Mouse (Mus musculus): ENCODE results near the gene Igdcc4. TPM values are rescaled to one million over a fixed set of nuclear protein-coding genes. Genes with fewer than 3 reads are reported as not detected.

Igdcc4 gene
- polyA plus RNA-seq, 1 experiment from 2014 or later, result 27.3 TPM

DNA sequence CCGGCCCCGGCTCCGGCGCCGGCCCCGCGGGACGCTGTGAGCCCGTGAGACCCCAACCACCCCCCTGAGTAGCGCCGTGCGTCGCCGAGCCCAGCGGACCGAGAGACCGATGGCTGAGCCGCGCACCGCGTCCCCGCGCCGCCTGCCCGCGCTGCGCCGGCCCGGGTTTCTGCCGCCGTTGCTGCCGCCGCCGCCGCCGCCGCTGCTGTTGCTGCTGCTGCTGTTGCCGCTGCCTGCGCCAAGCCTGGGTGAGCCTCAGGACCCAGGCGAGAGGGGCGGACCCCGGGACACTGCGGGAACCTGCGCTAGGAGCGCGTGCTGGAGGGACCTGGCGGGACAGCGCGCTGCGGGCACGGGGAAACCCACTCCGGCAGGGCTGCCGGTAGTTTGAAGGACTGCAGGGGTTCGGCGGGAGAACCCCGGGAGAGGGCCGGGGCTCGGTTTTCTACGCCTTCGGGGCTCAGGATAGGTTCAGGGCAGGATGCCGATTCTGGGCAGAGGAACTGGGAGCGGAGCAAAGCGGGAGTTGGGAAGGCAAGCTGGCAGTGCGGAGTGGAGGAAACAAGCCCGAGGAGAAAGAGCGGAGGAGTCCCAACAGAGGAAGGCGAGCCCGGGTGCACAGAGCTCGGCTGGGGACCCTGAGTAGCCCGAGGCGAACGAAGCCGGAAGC is 40.2 kb downstream of the Igdcc4 start:
- H3K36me3 ChIP-seq, result no peaks in the 10 kb centered on the region
- peak overlapping the region; percentile 69 for H3K4me3 ChIP-seq (replicated peaks)
- H3K27ac ChIP-seq, result peak overlapping the region; percentile 75
- peak overlapping the region; percentile 33; the same call in 1 of the 2 replicates for H3K9ac ChIP-seq
- no peaks in the 10 kb centered on the region for H3K9me3 ChIP-seq
- peaks cover 15% of the 10 kb centered on the region for H3K4me1 ChIP-seq
- peak overlapping the region; percentile 93 for H3K4me2 ChIP-seq
- peak; percentile 58; the same call in 1 of the 2 replicates for ATAC-seq (ENCODE audit: insufficient read depth, low FRiP score, low read depth)
- 0 out of 2 replicates have a peak, but pooled peaks cover 9% of the 10 kb centered on the region for H3K27me3 ChIP-seq (replicated peaks)
- WGBS, result under 1% methylated on average over 63 of the region's 73 CpGs

DNA sequence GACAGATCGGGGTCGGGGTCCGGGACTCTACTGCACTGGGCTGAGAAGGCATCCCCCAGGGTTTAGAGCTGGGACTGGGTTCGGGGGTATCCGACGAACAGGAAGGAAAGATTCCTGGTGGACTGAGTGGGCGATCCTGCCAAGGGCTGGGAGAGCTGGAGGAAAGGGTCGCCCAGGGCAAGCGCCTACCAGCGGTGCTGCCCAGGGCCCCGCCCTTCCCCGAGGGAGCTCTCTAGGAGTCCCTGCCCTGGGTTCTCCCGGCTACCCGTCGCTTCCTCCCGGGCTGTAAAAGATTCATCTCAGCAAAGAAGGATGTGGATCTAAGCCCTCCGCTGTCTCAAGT is 40.7 kb downstream of the Igdcc4 start:
- Histone ChIP-seq H3K9ac (peak overlapping the region; percentile 33; the same call in 1 of the 2 replicates), H3K4me2 (peak overlapping the region; percentile 93), H3K4me1 (peaks cover 15% of the 10 kb centered on the region), H3K27me3 (replicated peaks) (0 out of 2 replicates have a peak, but pooled peaks cover 9% of the 10 kb centered on the region), H3K27ac (peak overlapping the region; percentile 75; the same call in 1 of the 2 replicates), H3K4me3 (replicated peaks) (peak overlapping the region; percentile 69), H3K36me3 (no peaks in the 10 kb centered on the region), H3K9me3 (no peaks in the 10 kb centered on the region)
- ATAC-seq (ENCODE audit: insufficient read depth, low FRiP score, low read depth), result peak; percentile 56; the same call in 1 of the 2 replicates
- under 1% methylated on average over 17 of the region's 17 CpGs for WGBS

DNA sequence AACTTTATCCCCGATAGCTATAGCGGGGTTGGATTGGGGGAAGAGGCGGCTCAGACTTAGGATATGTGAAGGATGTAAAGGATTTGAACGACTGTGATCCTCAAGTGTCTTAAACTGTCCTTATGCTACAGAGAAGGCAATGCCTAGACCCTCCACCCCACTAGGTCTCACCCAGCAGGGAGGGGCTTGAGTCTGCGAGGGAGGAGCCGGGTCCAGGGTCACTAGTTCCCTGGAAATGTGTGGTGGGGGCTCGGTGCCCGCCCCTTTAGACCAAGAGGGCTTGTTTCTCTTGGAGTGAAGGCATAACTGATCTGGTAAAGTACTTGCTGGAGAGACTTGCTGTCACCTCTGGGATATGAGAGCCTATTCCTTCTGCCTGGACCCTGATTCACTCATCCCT is 41.1 kb downstream of the Igdcc4 start:
- Histone ChIP-seq H3K9ac (no peak overlapping the region), H3K9me3 (no peaks in the 10 kb centered on the region), H3K4me3 (replicated peaks) (peak overlapping the region; percentile 69), H3K4me1 (peaks cover 15% of the 10 kb centered on the region), H3K27ac (no peak overlapping the region), H3K27me3 (replicated peaks) (0 out of 2 replicates have a peak, but pooled peaks cover 9% of the 10 kb centered on the region), H3K4me2 (peak overlapping the region; percentile 93), H3K36me3 (no peaks in the 10 kb centered on the region)
- WGBS, result under 1% methylated on average over 8 of the region's 8 CpGs
- no peak for ATAC-seq (ENCODE audit: insufficient read depth, low FRiP score, low read depth)

DNA sequence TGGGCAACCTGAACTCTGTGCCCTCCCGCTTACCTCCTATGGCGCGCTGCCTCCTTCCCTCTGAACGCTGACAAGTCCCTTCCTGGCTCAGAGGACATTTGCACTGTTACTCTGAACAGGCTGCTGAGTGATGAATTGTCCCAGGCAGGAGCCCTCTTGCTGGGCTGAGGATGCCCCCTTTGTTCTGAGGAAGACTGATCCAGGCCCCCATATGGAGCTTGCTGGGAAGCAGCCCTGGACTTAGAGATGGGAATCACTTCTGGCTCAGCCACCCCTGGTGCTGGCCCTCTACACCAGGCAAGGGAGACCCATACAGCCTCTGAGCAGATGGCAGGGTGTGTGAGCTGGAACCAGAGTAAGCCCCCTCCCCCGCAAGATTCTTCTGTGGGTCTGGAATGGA is 44.7 kb downstream of the Igdcc4 start:
- Histone ChIP-seq H3K36me3 (no peaks in the 10 kb centered on the region), H3K4me2 (no peak overlapping the region), H3K4me3 (replicated peaks) (no peak overlapping the region), H3K27ac (no peak overlapping the region), H3K27me3 (replicated peaks) (0 out of 2 replicates have a peak, but pooled peaks cover 3% of the 10 kb centered on the region), H3K4me1 (peaks cover 8% of the 10 kb centered on the region), H3K9ac (no peak overlapping the region), H3K9me3 (no peaks in the 10 kb centered on the region)
- ATAC-seq (ENCODE audit: insufficient read depth, low FRiP score, low read depth), result no peak
- 79% methylated on average over 5 of the region's 5 CpGs for WGBS

DNA sequence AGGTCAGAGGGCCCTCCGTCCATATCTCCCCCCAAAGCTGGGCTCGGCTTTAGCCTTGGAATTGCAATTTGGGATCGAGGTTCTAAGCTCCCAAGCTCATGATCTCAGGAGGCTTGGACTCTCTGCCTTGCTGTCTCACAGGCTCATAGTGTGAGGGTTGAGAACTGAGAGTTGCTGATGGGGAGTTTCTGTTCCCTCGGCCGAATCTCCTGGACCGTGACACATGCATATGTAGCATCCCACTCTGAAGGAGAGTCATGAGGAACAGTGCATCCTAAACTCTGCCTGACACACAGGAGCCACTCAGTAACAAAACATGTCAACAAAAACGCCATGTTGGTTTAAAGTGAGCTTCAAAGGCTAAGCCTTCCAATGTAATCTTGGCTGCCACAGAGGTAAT is 47.2 kb downstream of the Igdcc4 start:
- no peak overlapping the region for H3K27ac ChIP-seq
- H3K4me2 ChIP-seq, result no peak overlapping the region
- 0 out of 2 replicates have a peak, but pooled peaks cover 3% of the 10 kb centered on the region for H3K4me1 ChIP-seq
- no peaks in the 10 kb centered on the region for H3K27me3 ChIP-seq (replicated peaks)
- WGBS, result 83% methylated on average over 7 of the region's 7 CpGs
- no peak overlapping the region for H3K9ac ChIP-seq
- H3K4me3 ChIP-seq (replicated peaks), result no peak overlapping the region
- no peaks in the 10 kb centered on the region for H3K9me3 ChIP-seq
- ATAC-seq (ENCODE audit: insufficient read depth, low FRiP score, low read depth), result no peak
- H3K36me3 ChIP-seq, result no peaks in the 10 kb centered on the region

DNA sequence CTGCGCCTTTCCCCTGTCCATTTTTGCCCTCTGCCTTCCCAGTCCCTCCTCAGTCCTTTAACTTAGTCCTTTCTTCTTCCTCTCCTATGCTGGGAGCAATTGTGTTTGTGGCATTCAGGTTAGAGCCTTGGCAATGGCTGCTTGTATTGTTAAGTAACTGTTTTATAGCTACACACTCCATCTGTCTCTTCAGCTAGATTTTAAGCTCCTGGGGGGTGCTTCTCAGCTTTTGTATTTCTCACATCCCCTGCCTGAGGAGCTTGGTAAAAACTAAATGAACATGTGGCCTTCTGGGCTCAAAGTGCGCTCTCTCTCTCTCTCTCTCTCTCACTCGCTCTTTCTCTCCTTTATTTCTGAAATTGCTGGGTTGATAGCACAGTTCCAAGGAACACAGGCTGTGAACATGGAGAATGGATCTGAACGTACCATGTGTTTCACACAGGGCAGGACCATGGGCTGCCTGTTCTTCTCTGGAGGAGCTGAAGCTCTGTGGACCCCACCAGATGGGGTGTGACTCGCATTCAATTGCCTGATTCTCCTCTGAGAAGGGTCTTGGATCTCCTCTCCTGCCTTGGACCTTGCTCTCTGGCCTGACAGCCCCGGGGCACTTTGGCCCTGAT is 51.5 kb downstream of the Igdcc4 start:
- no peak for ATAC-seq (ENCODE audit: insufficient read depth, low FRiP score, low read depth)
- no peaks in the 10 kb centered on the region for H3K27me3 ChIP-seq (replicated peaks)
- H3K9ac ChIP-seq, result no peak overlapping the region
- peaks cover 13% of the 10 kb centered on the region; the same call in 1 of the 2 replicates for H3K4me1 ChIP-seq
- no peaks in the 10 kb centered on the region for H3K9me3 ChIP-seq
- no peak overlapping the region for H3K4me3 ChIP-seq (replicated peaks)
- no peak overlapping the region for H3K4me2 ChIP-seq
- no peaks in the 10 kb centered on the region for H3K36me3 ChIP-seq
- H3K27ac ChIP-seq, result peak overlapping the region; percentile 19
- 54% methylated on average over 6 of the region's 6 CpGs for WGBS

DNA sequence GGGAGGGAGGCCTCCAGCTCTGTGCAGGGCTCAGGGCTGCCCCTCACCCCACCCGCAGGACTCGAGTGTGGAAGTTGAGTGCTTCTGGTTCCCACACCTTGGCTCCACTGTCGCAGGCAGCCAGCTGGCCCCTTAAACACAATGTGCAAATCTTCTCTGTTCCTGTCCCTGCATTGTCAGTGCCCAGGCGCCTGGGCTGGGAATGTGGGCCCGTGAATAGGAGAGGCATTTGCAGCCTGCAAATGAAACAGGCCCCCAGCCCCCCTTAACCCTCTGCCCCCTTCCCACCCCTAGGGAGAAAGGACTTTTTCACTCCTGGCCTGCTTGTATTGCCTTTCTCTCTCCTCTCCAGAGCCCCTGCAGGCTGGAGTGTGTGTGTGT is 52.0 kb downstream of the Igdcc4 start:
- H3K36me3 ChIP-seq, result no peaks in the 10 kb centered on the region
- H3K27me3 ChIP-seq (replicated peaks), result no peaks in the 10 kb centered on the region
- H3K4me2 ChIP-seq, result no peak overlapping the region
- peak overlapping the region; percentile 19 for H3K27ac ChIP-seq
- ATAC-seq (ENCODE audit: insufficient read depth, low FRiP score, low read depth), result no peak
- H3K4me3 ChIP-seq (replicated peaks), result no peak overlapping the region
- H3K9me3 ChIP-seq, result no peaks in the 10 kb centered on the region
- no peak overlapping the region for H3K9ac ChIP-seq
- peaks cover 13% of the 10 kb centered on the region; the same call in 1 of the 2 replicates for H3K4me1 ChIP-seq
- 24% methylated on average over 5 of the region's 5 CpGs for WGBS

DNA sequence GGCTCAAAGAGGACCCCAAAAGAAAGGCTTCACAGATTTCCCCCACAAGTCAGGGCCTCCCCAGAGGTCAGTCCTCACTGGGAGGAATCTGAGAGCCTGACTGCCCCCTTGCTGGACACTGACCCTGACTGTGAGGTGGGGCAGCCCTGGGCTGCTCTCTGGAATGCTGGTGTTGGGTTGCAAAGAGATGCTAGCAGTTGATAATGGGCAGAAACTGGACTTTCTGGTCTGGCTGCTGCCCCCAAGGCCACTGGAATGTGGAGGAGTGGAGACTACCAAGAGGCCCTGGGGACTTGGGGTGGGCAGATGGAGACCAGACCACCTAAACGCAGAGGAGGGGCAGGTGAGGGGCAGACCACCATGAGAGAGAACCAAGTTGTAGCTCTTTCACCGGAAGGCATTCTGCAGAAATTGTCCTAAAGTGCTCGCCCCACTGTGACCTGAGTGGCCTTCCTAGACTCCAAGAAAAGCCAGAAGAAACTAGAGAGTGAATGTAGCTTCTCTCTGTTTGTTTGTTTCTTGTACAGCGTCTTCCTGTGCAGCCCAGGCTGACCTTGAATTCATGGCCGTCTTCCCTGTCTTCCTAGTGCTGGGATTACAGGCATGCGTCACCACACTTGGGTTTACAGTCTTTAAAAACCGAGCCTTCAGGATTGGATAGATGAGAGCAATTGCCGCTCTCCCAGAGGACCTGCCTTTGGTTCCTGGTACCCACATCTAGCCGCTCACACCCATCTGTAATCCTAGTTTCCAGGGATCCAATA is 53.6 kb downstream of the Igdcc4 start:
- H3K27ac ChIP-seq, result peak overlapping the region; percentile 40; the same call in 1 of the 2 replicates
- peaks cover 13% of the 10 kb centered on the region; the same call in 1 of the 2 replicates for H3K4me1 ChIP-seq
- H3K9me3 ChIP-seq, result no peaks in the 10 kb centered on the region
- WGBS, result 52% methylated on average over 9 of the region's 9 CpGs
- no peaks in the 10 kb centered on the region for H3K27me3 ChIP-seq (replicated peaks)
- no peak overlapping the region for H3K9ac ChIP-seq
- H3K36me3 ChIP-seq, result no peaks in the 10 kb centered on the region
- H3K4me2 ChIP-seq, result peak overlapping the region; percentile 3; the same call in 1 of the 2 replicates
- ATAC-seq (ENCODE audit: insufficient read depth, low FRiP score, low read depth), result peak; percentile 40; the same call in 1 of the 2 replicates
- no peak overlapping the region for H3K4me3 ChIP-seq (replicated peaks)

DNA sequence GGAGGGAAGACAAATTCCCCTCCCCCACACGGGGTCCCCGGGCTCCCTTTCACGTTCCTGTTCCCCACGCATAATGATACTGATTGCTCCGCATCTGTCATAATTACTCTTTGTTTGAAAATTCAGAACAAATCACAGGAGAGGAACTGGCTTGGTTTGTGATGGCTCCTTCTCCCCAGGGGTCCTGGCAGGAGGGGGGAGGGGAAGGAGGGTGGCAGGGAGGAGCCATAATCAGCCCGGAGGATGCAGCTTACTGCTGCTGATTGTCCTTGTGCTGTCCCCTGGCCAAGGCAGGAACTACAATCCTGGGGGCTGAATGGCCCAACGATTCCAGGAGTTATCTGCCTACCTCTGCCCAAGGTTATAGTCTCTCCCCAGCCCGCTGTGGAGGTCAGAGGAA is 55.3 kb downstream of the Igdcc4 start:
- no peak for ATAC-seq (ENCODE audit: insufficient read depth, low FRiP score, low read depth)
- H3K27me3 ChIP-seq (replicated peaks), result peaks cover 7% of the 10 kb centered on the region; the same call in 1 of the 2 replicates
- no peaks in the 10 kb centered on the region for H3K36me3 ChIP-seq
- H3K4me1 ChIP-seq, result peaks cover 13% of the 10 kb centered on the region; the same call in 1 of the 2 replicates
- H3K27ac ChIP-seq, result no peak overlapping the region
- no peak overlapping the region for H3K4me2 ChIP-seq
- H3K9me3 ChIP-seq, result no peaks in the 10 kb centered on the region
- H3K9ac ChIP-seq, result no peak overlapping the region
- no peak overlapping the region for H3K4me3 ChIP-seq (replicated peaks)
- WGBS, result 10% methylated on average over 8 of the region's 8 CpGs

DNA sequence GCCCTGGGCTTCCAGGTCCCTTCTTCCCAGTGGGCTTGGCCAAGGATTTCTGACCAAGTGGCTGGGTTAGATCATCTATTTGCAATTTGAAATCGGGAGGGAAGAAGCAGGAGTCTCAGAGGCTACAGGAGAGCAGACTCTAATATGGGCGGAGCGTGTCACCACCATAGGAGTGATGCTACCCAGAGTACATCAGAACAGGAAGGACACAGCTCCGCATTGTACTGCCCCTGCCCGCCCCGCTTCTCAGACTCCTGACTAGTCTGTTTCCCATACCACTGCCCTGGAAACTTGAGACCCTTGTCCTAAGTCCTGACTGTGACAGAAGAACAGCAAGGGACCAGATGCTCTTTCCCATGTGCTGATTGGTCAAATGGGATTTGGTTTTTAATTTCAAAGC is 56.3 kb downstream of the Igdcc4 start:
- peaks cover 17% of the 10 kb centered on the region for H3K27me3 ChIP-seq (replicated peaks)
- no peak overlapping the region for H3K9ac ChIP-seq
- H3K9me3 ChIP-seq, result no peaks in the 10 kb centered on the region
- no peak overlapping the region for H3K4me3 ChIP-seq (replicated peaks)
- 54% methylated on average over 6 of the region's 6 CpGs for WGBS
- H3K4me2 ChIP-seq, result no peak overlapping the region
- H3K4me1 ChIP-seq, result peaks cover 19% of the 10 kb centered on the region; the same call in 1 of the 2 replicates
- ATAC-seq (ENCODE audit: insufficient read depth, low FRiP score, low read depth), result no peak
- H3K36me3 ChIP-seq, result no peaks in the 10 kb centered on the region
- no peak overlapping the region for H3K27ac ChIP-seq

DNA sequence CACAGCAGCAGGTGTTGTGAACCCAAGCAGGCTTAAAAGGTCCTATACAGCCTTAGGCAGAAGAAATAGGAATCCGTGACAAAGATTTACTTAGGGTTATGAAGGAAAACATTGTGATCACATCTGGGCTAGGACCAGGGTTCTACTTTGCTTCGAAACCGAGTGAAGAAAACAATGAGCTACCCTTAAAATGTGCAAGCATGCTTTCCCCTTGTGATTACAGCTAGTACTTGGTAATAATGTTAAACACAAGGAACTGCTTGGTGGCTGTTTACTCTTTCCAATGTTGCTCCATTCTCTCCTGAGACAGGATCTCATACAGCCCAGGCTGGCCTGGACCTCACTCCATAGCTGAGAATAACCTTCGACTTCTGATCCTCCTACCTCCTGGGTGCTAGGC is 59.9 kb downstream of the Igdcc4 start:
- no peak overlapping the region for H3K4me2 ChIP-seq
- H3K36me3 ChIP-seq, result no peaks in the 10 kb centered on the region
- no peak for ATAC-seq (ENCODE audit: insufficient read depth, low FRiP score, low read depth)
- H3K4me3 ChIP-seq (replicated peaks), result no peak overlapping the region
- H3K27ac ChIP-seq, result no peak overlapping the region
- WGBS, result 56% methylated on average over 4 of the region's 4 CpGs
- no peaks in the 10 kb centered on the region for H3K9me3 ChIP-seq
- peaks cover 22% of the 10 kb centered on the region for H3K4me1 ChIP-seq
- no peak overlapping the region for H3K9ac ChIP-seq
- peaks cover 33% of the 10 kb centered on the region for H3K27me3 ChIP-seq (replicated peaks)

DNA sequence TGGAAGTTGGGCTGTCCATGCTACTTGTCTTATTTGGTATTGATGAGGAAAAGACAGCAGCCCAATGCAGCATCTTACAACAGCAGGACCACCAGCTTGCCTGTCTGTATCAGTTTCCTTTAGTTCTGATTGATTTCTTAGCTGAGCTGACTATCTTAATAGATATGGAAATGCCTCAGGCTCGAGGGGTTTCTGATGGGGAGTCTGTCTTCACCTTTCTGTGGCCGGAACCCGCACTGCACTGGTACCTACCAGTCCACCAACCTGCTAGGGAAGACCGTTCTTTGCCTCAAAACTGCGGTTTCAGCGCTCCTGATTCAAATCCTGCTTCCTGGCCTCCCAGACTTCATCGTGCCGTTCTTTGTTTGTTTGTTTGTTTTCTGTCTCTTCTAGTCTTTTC is 60.6 kb downstream of the Igdcc4 start:
- ATAC-seq (ENCODE audit: insufficient read depth, low FRiP score, low read depth), result no peak
- H3K4me2 ChIP-seq, result no peak overlapping the region
- no peak overlapping the region for H3K4me3 ChIP-seq (replicated peaks)
- no peak overlapping the region for H3K9ac ChIP-seq
- H3K27ac ChIP-seq, result no peak overlapping the region
- peaks cover 15% of the 10 kb centered on the region for H3K4me1 ChIP-seq
- H3K27me3 ChIP-seq (replicated peaks), result peaks cover 33% of the 10 kb centered on the region
- H3K9me3 ChIP-seq, result no peaks in the 10 kb centered on the region
- WGBS, result 38% methylated on average over 8 of the region's 8 CpGs
- H3K36me3 ChIP-seq, result no peaks in the 10 kb centered on the region
